Mouse (Mus musculus) erythroblast, embryonic 14.5 days (primary cell): ENCODE data around the gene Snta1.

Experiments
- GATA1 ChIP-seq: IDR thresholded peaks from 2 replicates; pipeline ENCODE4 v1.6.1; 2012; ENCODE audit warnings: low read length, inconsistent platforms, mixed read lengths
- TAL1 ChIP-seq: IDR thresholded peaks from 3 replicates; pipeline ENCODE4 v1.6.1; 2012; ENCODE audit warnings: low read length, inconsistent platforms, mixed read lengths

DNA sequence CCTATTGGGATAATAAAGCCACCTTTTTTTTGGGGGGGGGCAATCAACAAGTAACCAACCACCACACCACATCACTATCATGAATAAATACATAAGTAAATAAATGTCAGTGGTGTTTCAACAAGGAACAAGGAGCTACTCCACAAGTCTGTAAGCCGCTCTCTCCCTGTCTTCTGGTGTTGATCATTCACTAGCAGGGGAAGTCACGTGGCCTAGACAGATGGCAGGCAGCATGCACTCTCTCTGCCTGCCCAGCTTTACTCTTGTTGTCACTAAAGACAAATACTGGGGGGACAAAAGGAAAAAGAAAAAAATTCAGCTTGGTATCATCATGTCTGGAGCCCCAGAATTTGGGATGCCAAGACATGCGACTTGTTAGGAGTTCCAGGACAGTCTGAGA, 25.5 kb upstream of the Snta1 start:
- no peak for TF ChIP-seq GATA1
- TF ChIP-seq TAL1, result no peak
